Mouse (Mus musculus): ENCODE measurements at regions not wholly inside any gene's neighbourhood (a gene's known extent, or its start where the extent isn't known, plus 50 kb on each side); places are given as distances from the start of the nearest gene placed in this dataset.

DNA sequence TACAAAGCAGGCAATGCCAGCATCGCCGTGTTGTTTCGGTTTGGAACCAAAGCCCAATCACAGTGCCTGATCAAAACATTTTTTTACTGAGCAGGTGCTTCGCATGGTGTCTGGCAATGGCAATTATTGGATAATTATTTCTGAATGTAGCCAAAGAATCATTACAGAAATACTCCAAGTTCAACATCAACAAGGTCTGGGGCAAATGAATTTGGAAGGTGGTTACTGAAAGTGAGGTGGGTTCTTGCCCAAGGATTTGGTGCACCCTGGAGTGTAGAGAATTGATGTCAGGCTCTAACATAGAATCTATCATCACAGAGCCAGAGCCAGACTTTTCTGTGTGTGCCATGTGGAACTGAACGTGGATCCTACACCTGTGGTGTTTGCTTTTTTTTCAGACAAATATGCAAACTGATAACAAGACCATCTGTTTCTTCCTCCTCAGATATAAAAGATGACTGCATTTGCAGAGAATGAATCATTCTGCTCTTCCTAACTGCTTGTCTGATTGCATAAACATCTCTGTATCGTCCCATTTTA is 2240.9 kb upstream of the Gm7489 start:
- no peak for DNase-seq (ENCODE audit: low spot score in 2 of 2)

DNA sequence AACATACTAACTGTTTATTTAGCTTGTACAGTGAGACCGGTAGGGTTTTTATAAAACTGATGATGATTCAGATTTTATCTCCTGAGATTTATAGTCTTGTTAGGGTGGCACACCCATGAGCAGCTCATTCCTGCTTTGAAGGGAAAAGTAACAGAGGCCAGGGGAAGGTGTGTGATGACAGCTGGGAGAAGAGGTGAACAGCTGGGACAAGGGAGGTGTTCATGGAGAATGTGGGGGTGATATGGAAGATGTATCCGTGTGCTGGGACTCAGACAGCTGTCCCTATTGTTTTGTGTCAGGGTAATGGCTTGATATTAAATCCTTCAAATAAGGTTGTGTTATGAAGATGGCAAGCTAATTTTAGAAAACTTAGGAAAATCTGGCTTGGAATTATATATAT is 2238.4 kb upstream of the Gm7489 start:
- no peak for DNase-seq (ENCODE audit: low spot score in 2 of 2)

DNA sequence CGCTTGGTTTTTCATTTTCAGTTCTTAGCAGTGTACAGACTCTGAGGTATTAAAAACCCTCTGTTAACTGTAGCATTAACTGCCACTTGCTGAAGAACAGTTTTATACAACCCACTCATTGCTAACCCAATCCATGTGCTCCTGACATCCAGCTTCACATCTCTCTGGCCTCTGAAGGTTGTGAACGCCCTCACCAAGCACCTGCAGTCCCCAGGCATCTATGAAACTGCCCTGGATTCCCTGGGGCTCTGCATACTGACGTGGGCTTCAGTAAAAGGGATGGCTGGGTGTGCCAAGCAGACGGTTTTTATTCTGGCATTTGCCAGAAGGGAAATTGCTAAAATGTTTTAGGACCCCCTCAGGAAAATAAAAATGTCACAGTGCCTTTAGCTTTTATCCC is 2232.2 kb upstream of the Gm7489 start:
- DNase-seq (ENCODE audit: low spot score in 2 of 2) = no peak

DNA sequence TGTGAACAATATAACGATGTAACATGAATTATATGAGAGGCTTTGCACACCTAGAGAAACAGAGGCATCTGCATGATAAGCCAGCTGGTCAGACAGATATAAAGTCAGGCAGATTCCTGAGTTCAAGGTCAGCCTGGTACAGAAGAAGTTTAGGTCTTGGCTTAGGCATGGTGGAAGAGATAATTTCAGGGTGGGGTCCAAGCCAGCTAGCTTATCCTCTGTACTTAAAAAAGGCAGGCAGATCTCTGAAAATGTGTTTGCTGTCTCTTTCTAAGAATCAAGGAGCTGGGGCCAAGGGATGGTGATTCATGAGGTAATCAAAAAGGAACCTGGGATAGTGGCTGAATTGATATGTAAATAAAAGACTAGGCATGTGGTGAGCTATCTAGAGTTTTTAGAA is 2227.1 kb upstream of the Gm7489 start:
- no peak for DNase-seq (ENCODE audit: low spot score in 2 of 2)

DNA sequence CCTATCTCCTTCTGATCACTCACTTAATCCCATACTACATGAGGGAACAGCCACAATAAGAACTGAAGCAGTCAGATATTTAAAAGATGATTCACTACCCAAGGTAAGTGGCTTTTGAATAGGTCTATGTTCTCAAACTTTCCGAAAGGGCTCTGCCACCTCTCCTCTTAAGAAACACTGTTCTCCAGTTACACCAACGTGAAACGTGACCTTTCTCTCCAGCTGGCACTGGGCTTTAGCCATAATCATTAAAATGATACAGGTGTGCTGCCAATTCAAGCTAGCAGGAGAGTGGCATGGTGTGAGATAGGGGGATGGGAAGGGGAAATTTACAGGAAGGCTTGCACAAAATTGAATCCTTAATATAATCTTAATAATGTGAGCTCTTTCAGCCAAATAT is 2216.4 kb upstream of the Gm7489 start:
- DNase-seq (ENCODE audit: low spot score in 2 of 2) = no peak

DNA sequence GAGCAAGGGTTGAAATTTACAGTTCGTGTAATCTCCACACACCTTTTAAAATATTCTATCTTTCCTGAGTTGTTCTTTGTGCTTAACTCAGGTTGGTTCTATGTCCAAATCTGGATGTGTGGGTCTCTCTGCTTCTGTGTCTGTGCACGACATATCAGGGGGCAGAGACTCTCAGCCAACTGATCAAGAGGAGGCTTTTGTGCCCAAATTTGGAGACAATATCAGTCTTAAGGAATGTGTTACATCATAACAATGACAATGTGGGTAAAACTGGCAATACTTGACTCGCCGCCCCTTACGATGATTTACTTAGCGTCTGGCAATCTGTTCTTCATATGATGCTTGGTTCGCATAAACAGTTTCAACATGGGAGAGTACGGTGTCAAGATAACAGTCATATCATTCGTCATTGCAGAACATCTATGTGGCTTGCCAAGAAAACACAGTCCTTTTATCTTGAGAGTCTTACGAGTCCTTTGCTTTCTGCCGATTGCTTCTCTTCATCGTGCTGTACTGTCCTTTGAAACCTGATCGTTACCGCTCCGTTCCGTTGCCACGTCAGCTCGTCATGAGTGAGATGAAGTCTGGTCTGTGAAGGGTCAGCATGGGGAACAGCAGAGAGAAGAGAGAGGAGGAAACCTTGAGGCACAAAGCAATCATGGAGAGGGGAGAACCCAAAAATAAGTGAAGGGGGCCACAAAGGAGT is 2212.9 kb upstream of the Gm7489 start:
- no peak for DNase-seq (ENCODE audit: low spot score in 2 of 2)

DNA sequence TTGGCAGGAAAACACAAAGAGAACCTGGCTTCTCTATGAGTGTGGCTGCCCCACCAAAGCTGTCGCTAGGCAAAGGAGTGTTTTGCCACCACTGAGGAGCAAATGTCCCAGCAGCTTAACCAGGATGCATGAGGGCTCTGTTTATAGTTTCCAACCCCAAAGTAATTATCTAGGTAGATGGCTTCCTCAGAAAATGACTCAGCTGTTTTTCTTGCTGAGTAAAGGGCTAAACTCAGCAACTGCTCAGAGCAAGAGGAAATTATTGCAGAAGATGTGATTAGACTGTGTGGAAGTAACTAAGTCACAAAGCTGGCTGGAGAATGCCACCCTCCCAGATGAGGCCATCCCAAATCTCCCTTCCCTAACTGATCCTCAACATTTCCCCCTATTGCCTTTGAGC is 2211.2 kb upstream of the Gm7489 start:
- DNase-seq (ENCODE audit: low spot score in 2 of 2) = no peak

DNA sequence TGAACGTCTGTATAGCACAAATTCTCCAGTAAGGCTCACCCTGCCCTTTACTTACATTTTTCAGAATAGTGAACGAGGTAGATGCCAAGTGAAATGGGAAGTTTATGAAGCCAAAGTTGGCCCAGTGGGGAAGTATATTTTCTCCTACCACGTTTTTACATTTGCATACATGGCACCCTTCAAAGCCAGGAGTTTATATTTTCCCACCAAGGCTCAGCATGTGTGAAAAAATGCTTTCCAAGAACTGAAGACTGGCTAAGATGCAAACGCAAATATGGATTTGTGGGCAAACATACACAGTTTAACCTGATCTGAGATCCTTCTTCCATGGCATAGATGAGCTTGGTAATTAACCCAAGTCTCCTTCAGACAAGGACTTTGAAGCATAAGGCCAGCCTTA is 2209.4 kb upstream of the Gm7489 start:
- DNase-seq (ENCODE audit: low spot score in 2 of 2) = no peak

DNA sequence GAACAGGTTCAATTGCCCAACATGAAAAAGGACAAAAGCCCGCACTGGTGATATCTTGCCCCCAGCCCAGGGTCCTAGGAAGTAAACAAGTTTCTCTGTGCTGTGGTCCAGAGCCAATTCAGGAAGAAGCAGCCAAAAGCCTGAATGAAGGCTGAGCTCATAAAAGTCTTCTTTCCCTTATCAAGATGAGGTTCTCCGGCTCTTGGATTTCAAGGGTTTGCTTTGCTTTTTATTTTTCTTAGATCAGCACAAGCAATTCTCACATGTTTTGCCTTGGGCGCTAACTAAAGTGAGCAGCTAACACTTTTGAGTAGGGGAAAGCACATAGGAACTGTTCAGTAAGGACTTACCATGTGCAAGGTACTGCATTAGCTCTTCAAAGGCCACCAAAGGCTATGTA is 2208.0 kb upstream of the Gm7489 start:
- DNase-seq (ENCODE audit: low spot score in 2 of 2) = no peak

DNA sequence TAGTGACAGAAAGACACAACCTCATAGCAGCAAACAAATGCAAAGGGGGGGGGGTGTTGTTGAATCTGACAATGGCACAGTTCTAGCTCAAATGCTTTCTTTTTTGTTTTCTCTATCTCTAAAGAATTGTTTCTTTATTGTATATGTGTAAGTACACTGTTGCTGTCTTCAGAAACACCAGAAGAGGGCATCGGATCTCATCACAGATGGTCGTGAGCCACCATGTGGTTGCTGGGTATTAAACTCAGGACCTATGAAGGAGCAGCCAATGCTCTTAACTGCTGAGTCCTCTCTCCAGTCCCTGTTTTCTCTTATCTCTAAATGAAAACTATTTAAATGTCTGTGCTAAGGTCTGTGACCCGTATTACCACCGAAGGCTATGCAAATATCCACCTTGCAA is 2207.4 kb upstream of the Gm7489 start:
- DNase-seq (ENCODE audit: low spot score in 2 of 2) = no peak

DNA sequence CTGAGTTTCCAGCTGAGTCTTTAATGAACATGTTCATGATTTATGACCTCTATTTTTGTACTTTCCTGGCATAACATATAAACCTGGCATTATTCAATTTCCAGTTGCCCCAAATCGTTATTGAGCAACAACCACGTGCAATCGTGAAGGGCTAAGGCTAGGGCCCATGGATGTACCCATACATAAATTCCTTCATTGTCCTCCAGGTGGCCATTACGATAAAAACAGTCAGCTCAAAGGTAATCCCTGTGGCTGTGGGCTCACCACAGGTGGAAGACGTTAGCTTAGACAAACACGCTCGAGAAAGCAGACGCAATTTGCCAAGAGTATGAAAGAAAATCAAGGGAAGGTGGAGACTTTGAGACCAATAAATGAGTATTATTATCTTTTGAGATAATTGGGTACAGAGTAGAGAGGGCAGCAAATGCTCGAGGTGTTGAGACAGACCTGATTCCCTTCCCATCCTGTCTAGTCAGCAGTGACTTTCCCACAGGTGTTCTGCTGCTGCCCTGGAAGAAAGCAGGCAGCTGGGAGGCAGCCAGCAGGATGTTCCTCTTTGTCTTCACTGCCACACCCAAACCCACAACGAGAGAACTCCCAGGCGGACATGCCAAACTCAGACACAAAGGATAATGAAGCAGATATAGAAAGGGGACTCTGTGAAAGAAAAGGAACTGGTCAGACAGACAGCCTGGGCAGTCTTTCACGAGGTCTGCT is 2205.4 kb upstream of the Gm7489 start:
- DNase-seq (ENCODE audit: low spot score in 2 of 2) = no peak

DNA sequence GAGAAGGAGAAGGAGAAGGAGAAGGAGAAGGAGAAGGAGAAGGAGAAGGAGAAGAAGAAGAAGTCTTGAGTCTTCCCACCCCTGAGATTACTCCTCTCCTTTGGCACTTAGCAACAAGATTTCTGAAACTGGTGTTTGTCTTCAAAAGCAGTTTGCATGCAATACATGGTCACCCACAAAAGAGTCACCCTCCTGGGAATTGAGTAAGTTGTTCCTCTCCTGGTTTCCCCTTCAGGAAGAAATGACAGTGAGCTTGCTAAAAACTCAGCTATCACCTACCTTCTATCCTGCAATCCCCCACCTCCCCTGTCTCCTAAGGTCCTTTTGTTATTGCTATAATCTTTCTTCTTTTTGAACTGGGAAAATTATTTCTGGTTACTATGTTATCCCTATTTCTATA is 2204.2 kb upstream of the Gm7489 start:
- no peak for DNase-seq (ENCODE audit: low spot score in 2 of 2)

DNA sequence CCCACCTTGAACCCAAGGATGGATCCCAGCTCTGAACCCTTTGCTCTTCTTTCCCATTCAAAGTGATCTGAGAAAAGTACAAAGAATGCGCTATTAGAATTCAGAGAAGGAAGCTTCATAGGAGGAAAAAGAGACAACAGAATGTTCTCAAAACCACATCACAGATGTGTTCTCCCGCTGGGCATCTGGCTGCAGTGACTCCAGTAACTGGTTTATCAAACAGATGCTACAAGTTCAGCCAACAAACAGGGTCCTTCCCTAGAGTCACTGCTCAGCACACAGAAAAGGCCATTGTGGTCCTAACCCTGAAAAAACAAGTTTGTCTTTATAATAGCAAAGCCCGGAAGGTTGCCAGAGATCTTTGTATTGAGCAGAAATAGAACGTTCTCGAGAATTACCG is 2203.5 kb upstream of the Gm7489 start:
- DNase-seq (ENCODE audit: low spot score in 2 of 2) = no peak

DNA sequence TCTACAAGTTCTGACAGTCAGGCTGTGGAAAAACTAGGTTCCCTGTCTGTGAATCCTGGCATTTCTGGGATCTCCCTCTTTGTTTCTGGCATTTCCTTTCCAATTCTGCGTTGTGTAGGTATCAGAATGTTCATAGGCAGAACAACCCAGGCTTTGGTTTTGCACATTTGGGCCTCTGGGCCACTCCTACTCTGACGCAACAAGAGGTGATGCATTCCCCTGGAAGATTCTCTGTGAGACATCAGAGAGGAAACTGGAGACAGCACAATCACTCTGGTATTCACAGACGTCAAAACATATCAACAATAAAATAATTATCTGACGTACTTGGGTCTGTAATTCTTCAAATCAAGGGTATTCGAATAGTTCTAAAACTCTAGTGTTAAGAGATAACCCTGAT is 2202.4 kb upstream of the Gm7489 start:
- DNase-seq (ENCODE audit: low spot score in 2 of 2) = no peak

DNA sequence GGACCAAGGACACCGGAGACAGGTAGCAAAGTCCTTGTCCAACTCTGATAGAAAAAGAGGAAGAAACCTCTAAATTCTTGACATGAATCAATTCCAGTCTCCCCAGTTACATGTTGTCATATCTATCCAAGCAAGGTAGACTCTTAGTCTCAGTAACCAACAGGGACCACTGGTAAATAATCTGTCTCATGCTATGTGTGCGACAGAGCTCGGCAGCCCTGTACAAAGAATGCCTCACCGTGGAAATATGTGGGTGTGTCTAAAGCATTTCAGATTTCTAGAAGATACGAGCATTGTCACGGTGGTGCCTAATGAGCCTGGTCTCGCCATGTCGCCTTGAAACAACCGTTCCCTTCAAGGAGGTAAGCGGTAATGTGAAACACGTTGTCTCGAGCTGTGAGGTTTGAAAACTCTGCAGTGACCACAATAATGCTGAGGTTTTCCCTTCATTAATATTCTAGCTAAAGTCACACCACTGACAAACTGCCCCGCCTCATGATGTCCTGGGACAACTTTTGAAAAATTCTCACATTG is 2197.6 kb upstream of the Gm7489 start:
- DNase-seq (ENCODE audit: low spot score in 2 of 2) = no peak

DNA sequence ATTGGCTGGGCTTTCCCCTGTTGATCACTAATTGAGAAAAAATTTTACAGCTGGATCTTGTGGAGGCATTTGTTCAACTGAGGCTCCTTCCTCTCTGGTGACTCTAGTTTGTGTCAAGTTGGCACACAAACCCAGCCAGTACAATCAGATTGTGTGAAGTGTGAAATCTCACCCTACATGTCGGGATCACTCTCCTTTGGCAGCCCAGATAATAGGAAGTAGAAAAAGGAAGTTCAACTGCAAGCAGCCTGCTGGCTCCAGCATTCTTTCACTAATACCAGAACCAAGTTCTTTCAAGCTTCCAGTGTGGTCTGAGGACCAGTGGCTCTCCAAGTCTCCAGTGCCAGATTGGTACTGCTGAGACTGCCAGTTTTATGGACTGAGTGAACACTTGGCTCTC is 2195.2 kb upstream of the Gm7489 start:
- no peak for DNase-seq (ENCODE audit: low spot score in 2 of 2)

DNA sequence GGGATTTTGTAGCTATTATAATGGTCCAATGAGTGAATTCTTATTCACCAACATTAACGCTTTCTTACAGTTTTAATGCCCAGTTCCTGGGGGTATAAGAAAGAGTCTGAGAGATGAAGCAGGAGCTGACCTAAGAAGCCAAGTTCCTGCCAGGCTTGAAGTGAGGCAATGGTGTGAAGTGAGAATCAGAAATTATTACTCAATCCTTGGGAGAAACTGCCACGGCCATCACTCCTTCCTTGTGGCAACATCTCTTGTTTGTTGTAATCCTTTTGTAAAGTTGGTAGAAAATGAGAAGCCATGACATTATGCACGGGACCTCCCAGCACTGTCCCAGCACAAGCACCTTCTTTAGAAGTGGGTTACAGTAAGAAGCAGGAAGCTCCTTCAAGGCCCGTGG is 2192.0 kb upstream of the Gm7489 start:
- no peak for DNase-seq (ENCODE audit: low spot score in 2 of 2)

DNA sequence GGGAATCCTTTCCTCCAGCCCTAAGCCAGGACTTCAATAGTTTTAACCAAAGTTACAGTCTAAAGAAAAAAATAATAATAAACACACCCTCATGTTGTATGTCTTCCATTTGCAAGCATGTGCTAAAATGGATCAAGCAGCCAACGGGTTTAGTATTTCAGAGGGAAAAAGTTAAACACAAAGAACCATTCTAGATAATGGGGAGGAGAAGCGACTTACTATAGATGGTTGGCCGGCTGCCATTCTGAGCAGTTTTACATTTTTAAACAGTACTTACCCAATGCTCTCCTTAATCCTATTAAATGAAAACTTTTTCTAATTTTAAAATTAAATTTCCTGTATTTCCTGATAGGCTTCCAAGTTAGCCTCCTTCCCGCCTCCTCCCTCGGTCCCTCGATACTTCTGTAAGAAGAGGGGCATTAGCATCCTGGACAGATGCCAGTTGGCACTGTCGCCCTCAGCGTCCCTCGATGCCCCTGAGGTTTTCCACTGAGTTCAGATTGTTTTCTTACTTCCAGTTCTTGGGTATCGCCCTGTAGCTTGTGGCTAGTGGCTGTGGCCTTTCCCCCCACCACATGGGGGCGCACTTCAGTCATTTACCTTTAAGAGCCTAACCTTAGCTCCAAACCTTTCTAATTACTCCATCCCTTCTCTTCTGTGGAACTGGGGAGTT is 2188.2 kb upstream of the Gm7489 start:
- DNase-seq (ENCODE audit: low spot score in 2 of 2) = peak in 1 of 2 experiments; percentile 14

DNA sequence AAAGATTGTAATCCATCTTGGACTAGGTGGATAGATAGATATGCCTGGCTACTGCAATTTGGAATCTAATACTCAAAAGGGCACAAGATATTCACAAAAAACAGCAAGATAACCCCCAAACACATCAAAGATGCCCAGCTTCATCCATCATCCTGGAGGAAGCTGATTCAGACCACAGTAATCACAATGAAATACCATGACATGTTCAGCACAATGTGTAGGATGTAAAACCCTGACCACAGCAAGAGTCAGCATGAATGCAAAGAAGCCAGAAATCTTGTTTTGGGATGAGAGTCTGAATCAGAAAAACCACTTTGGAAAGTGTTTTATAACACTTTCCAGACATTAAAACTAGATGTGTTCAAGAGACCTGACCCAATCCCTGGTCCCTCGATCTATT is 2180.5 kb upstream of the Gm7489 start:
- DNase-seq (ENCODE audit: low spot score in 2 of 2) = no peak

DNA sequence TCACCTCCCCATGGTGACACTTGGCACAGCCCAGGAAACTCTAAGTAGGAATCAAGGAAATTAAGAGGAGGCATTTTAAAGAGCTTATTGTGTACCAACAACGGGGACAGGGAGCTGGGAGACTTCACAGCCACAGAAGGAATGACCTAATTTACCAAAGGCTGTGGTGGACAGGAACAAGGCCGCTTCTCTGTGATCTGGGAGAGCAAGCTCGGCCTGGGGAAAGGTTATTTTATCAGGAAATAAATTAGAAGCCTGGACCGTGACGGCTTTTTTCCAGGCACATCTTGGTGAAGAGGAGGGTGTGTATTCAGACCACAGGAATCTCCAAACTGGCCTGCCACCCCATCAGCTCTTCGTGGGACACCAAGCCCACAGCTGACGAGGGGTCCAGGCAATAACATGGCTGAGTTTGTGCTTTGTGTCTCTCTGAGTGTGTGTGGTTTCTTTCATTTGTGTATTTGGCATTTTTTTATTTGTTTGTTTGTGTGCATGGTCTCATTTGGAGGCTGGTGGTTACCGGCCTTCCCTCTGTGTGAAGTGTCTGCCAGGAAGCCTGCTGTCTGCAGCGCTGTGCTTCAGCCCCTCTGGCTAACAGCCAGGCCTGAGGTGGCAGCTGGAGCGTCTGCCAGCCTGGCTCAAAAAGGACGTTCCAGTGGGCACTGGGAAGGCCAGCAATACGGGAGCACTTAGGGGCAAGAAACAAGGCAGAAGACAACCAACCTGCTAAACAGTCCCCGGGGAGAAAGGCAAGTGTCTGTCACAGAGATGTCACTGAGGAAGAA is 2174.6 kb upstream of the Gm7489 start:
- no peak for DNase-seq (ENCODE audit: low spot score in 2 of 2)

DNA sequence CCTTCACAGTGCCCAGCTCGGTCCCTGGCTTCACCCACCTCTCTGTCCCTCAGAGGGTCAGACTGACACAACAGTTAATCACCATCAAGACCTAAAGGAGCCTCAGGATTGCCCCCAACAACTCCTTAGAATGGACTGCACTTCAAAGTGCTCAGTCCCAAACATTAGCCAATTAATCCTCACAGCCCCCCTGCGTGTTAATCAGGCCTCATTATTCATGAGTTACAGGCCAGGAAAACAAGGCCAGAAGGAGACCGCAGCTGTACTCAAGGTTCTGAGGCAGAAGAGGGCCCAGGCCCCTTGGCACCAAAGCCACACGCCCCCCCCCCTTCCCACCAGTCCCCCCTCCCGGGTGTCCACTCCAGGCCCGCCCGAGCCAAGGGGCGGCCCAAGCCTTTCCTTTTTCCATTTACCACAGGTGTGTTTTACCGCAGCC is 2163.8 kb upstream of the Gm7489 start:
- DNase-seq (ENCODE audit: low spot score in 2 of 2) = no peak

DNA sequence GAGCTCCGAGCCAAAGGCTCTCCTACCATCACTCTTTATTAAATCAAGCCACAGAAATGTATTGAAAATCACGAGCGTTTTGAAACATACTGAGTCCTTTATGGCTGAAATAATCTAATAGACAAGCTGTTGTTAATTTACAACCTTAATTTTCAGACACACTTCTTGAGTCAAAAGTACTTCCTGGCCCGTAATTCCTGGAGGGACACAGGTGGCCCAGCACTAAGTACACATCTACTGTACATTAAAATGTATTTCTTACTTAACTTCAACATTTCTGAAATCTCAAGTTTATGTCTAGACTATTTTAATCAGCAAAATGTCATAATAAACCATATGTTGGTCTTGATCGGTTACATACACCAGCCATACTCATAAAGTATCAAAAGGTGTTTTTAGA is 2163.3 kb upstream of the Gm7489 start:
- no peak for DNase-seq (ENCODE audit: low spot score in 2 of 2)

Measured in urinary bladder, adult 18-20 months (tissue).